Mouse (Mus musculus) E14TG2a.4 (cell line): ENCODE measurements around the gene Cdk15.

Experiments used
- CTCF ChIP-seq: conservative IDR thresholded peaks from 2 replicates; pipeline ENCODE4 v1.5.1; 2014; ENCODE audit warnings: low read length
- POU5F1 ChIP-seq: IDR thresholded peaks from 2 replicates; pipeline ENCODE4 v1.6.1; 2014; ENCODE audit warnings: low read length, borderline replicate concordance

DNA sequence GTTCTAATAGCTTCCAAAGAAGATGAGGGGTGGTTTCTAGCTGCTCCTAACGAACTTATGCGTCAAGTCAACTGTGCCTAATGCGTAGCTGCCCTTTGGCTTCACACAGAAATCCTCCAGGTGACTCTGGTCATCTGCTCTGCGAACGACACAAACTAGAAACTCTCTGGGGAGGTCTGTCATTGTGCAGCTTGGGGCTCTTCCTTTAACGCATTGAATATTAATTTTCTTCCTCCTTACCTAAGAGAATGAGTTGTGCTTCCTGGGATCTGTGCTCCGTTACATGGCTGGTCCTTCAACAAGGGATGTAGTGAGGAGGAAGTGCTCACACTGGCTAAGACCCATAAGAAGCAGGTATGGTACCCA lies 112.6 kb downstream of the Cdk15 start:
- TF ChIP-seq CTCF = no peak
- TF ChIP-seq POU5F1 = no peak
